Mouse (Mus musculus) E14TG2a.4 (cell line): ENCODE measurements around the gene Vgll4.

ENCODE experiments used
- H3K27me3 ChIP-seq: 2 replicates; pipeline ENCODE4 v1.6.1; 2014; ENCODE audit warnings: low read length, control low read depth; ENCODE audit not compliant: insufficient read depth
- H3K36me3 ChIP-seq: 2 replicates; pipeline ENCODE4 v1.6.1; 2014; ENCODE audit warnings: low read length, control low read depth; ENCODE audit not compliant: insufficient read depth
- H3K4me1 ChIP-seq: replicated peaks from 2 replicates; pipeline ENCODE4 v1.6.1; 2014; ENCODE audit warnings: low read depth, low read length, control low read depth
- H3K4me3 ChIP-seq: replicated peaks from 2 replicates; pipeline ENCODE4 v1.5.1; 2014; ENCODE audit warnings: mild to moderate bottlenecking, low read length
- H3K9me3 ChIP-seq: 2 replicates; pipeline ENCODE4 v1.6.1; 2014; ENCODE audit warnings: low read length, control low read depth
- CTCF ChIP-seq: conservative IDR thresholded peaks from 2 replicates; pipeline ENCODE4 v1.5.1; 2014; ENCODE audit warnings: low read length
- NANOG ChIP-seq: IDR thresholded peaks from 2 replicates; pipeline ENCODE4 v1.6.1; 2014; ENCODE audit warnings: borderline replicate concordance, low read length, mixed read lengths
- POU5F1 ChIP-seq: IDR thresholded peaks from 2 replicates; pipeline ENCODE4 v1.6.1; 2014; ENCODE audit warnings: low read length, borderline replicate concordance

Gene Vgll4

DNA sequence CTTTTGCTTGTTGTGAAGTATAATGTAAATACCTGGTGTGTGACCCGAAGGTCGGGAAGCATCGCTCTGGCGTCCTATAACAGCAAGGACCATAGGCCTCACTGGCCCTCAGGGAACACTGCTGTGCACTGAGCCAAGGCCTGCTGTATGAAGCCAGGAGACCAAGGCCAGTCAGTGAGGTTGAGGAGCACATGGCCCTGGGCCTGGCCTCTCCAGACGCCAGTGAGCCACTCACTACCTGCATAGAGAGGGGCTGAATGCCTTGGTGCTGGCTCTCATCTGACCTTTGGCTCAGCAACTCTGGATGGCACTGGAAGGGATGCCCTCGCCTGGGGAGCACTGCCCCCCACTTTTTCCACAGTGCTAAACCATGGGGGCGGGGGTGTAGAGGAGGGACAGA lies 101.1 kb downstream of the Vgll4 start:
- Histone ChIP-seq H3K9me3 (no peaks in the 10 kb centered on the region), H3K27me3 (peaks cover 30% of the 10 kb centered on the region), H3K36me3 (no peaks in the 10 kb centered on the region), H3K4me3 (no peak overlapping the region), H3K4me1 (peaks cover 22% of the 10 kb centered on the region)
- TF ChIP-seq NANOG: no peak
- no peak for TF ChIP-seq CTCF
- TF ChIP-seq POU5F1: no peak

DNA sequence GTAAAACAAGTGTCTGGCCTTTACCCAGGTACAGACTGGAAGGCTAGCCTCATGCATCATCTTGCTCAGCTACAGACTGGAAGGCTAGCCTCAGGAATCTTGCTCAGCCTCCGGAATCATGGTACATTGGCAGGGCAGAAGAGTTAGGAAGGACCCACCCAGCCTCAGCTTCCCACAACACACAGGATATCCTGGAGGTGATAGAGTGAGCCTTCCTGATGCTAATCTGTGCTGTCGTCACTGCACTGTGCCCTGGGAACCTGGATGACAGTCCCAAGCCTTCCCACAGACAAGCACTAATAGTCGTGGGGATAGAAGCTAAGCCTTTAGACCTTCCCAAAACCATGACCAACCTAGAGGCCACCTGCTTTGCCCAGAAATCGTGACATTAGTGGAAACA lies 103.2 kb downstream of the Vgll4 start:
- H3K27me3 ChIP-seq: peaks cover 17% of the 10 kb centered on the region
- H3K9me3 ChIP-seq: no peaks in the 10 kb centered on the region
- H3K4me3 ChIP-seq: no peak overlapping the region
- peaks cover 20% of the 10 kb centered on the region for H3K4me1 ChIP-seq
- peaks cover 4% of the 10 kb centered on the region; the same call in 1 of the 2 replicates for H3K36me3 ChIP-seq
- TF ChIP-seq POU5F1 (no peak), CTCF (no peak), NANOG (no peak)

- peaks cover 17% of the 10 kb centered on the region for H3K27me3 ChIP-seq
- H3K9me3 ChIP-seq: no peaks in the 10 kb centered on the region
- H3K36me3 ChIP-seq: peaks cover 4% of the 10 kb centered on the region; the same call in 1 of the 2 replicates
- peaks cover 22% of the 10 kb centered on the region for H3K4me1 ChIP-seq
- TF ChIP-seq NANOG: no peak
- TF ChIP-seq POU5F1: no peak
- TF ChIP-seq CTCF: no peak
- H3K4me3 ChIP-seq: no peak overlapping the region
These were observed 103.7 kb downstream of the Vgll4 start for GRCm38 (mm10) chr6:114866078-114866477.

DNA sequence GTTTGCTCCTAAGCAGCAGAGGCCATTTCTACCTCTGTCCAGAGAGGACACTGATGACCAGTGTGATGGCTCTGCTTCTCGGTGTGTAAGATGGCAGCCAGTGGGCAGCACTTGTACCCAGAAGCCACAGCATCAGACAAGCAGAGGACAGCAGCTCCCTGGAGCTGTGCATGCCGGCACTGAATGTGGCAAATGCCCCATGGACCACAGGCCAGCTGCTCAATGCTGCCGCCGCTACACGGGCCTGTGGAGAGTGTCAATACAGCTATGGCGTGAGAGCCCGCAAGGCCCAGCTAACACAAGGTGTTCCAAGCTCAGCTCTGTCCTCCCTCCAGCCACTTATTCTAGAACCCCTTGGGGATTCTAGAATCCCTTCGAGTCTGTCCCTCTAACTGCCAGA lies 105.4 kb downstream of the Vgll4 start:
- H3K36me3 ChIP-seq: peaks cover 4% of the 10 kb centered on the region; the same call in 1 of the 2 replicates
- no peaks in the 10 kb centered on the region for H3K9me3 ChIP-seq
- H3K27me3 ChIP-seq: 0 out of 2 replicates have a peak, but pooled peaks cover 4% of the 10 kb centered on the region
- peaks cover 14% of the 10 kb centered on the region for H3K4me1 ChIP-seq
- TF ChIP-seq CTCF: no peak
- TF ChIP-seq NANOG: no peak
- TF ChIP-seq POU5F1: no peak
- H3K4me3 ChIP-seq: no peak overlapping the region

DNA sequence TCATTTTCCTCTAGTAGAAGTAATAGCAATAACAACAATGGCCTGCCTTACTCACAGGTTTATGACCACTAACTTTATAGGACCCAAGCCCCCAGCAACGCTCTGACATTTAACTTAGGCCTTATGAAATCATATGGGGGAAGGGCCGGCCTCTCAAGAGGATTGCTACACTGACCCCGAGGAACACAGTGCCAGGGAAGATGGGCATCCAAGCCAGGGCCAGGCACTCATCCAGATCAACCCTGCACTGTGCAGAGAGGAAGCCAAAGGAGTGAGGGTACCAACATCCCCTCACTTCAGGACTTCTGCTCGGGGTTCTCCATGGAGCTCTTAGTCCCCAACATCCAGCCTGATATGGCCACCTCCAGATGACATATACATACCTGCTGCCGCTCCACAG lies 106.3 kb downstream of the Vgll4 start:
- H3K27me3 ChIP-seq: no peaks in the 10 kb centered on the region
- peaks cover 14% of the 10 kb centered on the region for H3K4me1 ChIP-seq
- H3K36me3 ChIP-seq: peaks cover 4% of the 10 kb centered on the region; the same call in 1 of the 2 replicates
- H3K9me3 ChIP-seq: no peaks in the 10 kb centered on the region
- no peak for TF ChIP-seq CTCF
- no peak for TF ChIP-seq NANOG
- TF ChIP-seq POU5F1: no peak
- no peak overlapping the region for H3K4me3 ChIP-seq

DNA sequence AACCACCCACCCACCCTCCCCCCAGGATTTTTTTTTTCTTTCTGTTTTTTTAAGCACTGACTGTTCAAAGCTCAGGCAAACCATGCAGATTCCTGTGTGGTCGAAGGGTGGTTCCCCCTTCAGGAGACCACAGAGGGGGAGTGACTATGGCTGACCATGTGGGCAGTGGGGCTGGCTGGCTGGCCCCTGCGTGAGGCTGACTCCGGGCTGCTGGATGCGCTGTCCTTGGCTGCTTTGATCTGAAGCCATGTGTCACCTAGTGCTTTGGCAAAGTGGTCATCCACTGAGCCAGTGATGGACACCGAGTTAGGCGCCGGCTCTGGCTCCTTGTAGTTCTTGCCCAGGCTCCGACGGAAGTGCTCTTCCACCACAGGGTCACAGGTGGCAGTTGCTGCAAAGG lies 107.7 kb downstream of the Vgll4 start:
- peaks cover 14% of the 10 kb centered on the region for H3K4me1 ChIP-seq
- no peaks in the 10 kb centered on the region for H3K27me3 ChIP-seq
- H3K36me3 ChIP-seq: peaks cover 4% of the 10 kb centered on the region; the same call in 1 of the 2 replicates
- no peak for TF ChIP-seq CTCF
- TF ChIP-seq NANOG: no peak
- no peak for TF ChIP-seq POU5F1
- no peaks in the 10 kb centered on the region for H3K9me3 ChIP-seq
- no peak overlapping the region for H3K4me3 ChIP-seq

- H3K4me1 ChIP-seq: peaks cover 14% of the 10 kb centered on the region
- no peak overlapping the region for H3K4me3 ChIP-seq
- H3K36me3 ChIP-seq: peaks cover 4% of the 10 kb centered on the region; the same call in 1 of the 2 replicates
- H3K27me3 ChIP-seq: no peaks in the 10 kb centered on the region
- TF ChIP-seq NANOG: no peak
- TF ChIP-seq CTCF: no peak
- no peak for TF ChIP-seq POU5F1
- H3K9me3 ChIP-seq: no peaks in the 10 kb centered on the region
These were observed 108.2 kb downstream of the Vgll4 start for GRCm38 (mm10) chr6:114861591-114861990.

DNA sequence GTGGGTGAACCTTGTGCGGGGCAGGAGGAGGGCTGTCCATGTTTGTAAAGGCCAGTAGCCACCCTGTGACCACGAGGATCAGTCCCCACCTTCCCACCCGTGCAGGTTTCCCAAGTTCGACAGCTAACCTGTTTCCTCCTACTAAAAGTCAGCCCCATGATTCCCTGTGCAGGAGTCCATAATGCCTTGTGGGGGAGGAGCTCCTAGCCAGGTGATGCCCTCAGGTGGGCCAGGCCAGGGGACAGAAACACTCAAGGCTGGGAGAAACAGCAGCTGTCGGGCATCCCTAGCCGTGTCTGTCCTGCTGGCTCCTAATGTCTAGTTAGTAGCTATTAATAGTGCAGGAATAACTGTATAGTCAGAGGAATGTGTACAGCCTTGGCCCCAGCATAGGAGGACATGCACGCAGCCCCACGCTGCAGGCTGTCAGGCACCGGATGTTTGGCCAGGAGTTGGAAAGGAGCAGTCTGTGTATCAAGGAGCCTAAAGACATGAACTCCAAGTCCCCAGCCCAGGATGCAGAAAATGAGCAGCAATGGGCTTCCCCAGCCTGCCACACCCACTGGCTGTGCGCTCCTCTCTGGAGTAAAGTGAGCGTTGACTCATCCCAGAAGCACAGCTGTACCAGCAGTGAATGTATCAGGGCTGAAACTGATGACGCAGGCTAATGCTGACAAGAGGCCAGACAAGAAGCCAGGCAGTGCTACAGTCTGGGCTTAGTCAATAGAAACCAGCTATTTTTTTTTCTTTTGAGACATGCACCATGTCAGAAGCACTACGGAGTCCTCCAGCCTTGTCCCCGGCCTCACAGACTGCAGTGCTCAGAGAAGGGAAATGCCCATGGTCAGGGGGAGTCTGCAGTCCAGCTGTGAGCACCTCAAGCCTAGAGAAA lies 108.9 kb downstream of the Vgll4 start:
- Histone ChIP-seq H3K9me3 (no peaks in the 10 kb centered on the region), H3K4me3 (no peak overlapping the region), H3K36me3 (peaks cover 4% of the 10 kb centered on the region; the same call in 1 of the 2 replicates), H3K27me3 (no peaks in the 10 kb centered on the region), H3K4me1 (peaks cover 14% of the 10 kb centered on the region)
- no peak for TF ChIP-seq NANOG
- no peak for TF ChIP-seq CTCF
- no peak for TF ChIP-seq POU5F1
